Mouse (Mus musculus) spleen, postnatal 4 days (tissue): ENCODE data around the gene Mrpl47.
"Not testable (repeated sequence)": the region's sequence is repeated elsewhere in the genome, so short reads cannot be mapped to it uniquely, and the experiment has no call there.

ENCODE experiments used
- DNase-seq, 2 experiments: peaks; one replicate each; pipeline ENCODE4 v3.0.0; 2022; ENCODE audit warnings: low spot score in 2 of 2

The Mrpl47 gene

DNA sequence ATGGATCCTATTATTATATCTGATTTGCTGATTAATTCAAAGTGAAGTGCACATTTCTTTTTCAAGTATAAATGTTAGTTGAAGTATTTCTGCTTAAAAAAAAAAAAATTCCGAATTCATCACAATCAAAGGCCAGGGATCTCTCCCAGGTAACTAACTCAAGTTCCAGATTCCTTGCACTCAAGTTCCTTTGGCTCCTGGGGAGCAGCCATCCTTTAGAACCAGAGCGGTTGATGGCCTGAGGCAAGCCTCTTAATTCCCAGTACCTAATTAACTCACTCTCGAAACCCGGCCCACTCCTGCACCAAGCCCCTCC lies 29.4 kb downstream of the Mrpl47 start:
- no peak for DNase-seq

DNA sequence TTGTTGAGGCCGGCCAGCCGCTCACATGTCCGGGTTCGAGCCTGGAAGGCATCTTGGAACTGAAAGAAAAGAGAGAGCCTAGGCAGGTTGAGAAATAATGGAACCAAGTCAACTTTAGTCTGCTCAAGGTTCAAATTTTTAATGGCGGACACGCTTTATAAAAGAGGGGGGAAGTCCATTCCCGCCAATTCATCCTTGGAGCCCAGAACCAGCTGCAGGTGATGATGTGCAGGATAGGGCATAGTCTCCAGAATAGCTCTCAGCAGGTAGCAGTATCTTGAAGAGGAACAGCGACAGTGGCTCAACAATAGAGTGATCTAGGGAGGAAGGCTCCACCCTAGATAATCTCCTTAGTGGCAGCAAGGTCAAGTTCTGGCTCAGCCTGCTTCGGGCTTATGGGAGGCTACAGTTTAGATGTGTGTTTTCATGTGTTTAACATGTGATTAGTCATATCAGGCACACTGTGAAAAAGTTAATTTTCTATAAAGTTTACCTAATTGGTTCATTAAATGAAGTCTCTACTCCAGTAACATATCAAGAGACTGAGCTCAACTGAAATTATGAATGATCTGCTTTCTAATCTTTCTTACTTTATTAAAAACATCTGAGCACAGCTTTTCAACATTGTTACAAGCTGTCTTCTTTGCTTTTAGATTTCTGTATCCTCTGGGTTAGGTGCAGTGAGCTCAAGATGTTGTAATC lies 31.6 kb downstream of the Mrpl47 start, which contains the start of gene Actl6a:
Actl6a (plus strand) TSS at position 652 of the 702 bp plus-strand sequence.
- DNase-seq, result not testable (repeated sequence)

DNA sequence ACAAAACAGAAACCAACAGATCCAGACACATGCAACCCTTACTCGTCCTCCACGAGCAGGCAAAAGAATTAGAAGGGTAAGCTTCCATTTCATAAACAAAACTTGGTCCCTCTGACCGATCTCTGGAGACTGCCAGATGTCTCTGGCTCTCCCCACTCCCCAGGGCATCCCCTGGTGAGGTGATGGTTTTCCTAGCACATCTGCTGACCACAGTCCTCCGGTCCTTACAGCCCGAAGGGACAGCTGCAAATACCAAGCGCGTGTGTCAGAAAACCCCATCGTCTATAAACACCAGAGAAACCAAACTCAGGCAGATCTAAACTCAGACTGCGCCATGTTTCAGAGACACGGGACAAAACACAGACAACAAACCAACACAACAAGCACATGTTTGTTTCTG lies 32.8 kb downstream of the Mrpl47 start:
- DNase-seq, result not testable (repeated sequence)

DNA sequence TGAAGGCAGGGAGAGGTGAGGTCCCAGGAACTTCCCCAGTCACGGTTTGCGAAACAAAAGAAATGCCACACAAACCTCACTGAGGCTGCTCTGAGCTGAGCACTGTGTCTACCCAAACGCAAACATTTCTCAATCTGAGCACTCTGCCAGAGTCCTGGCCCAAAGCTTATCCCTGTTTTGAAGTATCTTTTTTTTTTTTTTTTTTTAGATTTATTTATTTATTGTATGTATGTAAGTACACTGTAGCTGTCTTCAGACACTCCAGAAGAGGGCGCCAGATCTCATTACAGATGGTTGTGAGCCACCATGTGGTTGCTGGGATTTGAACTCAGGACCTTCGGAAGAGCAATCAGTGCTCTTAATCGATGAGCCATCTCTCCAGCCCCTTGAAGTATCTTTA lies 33.4 kb downstream of the Mrpl47 start:
- not testable (repeated sequence) for DNase-seq

DNA sequence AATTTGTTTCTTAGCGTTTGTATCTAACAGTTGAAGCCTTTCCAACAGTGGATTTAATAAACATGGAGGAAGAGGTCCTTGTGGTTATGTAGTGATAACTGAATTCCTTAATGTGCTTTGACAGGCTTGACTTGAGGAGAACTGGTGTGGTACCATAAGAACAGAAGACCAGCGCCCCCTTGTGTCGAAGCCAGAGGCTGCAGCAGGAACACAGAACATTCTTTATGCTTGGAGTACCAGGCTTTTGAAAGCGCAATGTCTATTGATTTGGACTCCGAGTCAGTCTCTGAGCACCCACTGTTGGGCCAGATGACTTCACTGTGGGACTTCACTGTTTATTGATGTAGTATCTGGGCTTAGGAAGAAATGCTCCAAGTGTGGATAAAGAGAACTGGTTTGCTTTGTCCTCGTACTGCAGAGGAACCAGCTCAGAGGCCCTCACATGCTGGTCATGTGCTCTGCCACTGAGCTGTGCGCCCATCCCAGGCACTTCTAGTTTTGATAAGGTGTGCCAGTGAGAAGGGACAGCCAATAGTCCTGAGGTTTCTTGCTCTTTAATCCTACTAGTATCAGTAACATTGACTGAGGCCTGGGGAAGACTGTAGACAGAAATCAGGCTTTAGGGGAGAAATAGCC lies 39.1 kb downstream of the Mrpl47 start:
- DNase-seq, result peak; percentile 83 to 94

DNA sequence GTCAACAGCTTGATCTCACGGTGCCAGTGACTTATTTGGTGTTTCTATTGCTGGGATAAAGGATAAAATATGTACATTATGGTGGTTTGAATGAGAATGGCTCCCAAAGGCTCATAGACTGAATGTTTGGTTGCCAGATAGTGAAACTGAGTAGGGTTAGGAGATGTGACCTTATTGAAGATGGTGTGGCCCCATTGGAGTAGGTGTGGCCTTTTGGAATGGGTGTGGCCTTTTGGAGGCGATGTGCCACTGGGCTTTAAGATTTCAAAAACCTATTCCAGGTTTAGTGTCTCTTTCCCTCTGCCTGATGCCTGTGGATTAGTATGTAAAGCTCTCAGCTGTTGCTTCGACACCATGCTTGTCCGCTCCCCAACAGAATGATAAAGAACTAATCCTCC lies 41.8 kb downstream of the Mrpl47 start:
- no peak for DNase-seq

DNA sequence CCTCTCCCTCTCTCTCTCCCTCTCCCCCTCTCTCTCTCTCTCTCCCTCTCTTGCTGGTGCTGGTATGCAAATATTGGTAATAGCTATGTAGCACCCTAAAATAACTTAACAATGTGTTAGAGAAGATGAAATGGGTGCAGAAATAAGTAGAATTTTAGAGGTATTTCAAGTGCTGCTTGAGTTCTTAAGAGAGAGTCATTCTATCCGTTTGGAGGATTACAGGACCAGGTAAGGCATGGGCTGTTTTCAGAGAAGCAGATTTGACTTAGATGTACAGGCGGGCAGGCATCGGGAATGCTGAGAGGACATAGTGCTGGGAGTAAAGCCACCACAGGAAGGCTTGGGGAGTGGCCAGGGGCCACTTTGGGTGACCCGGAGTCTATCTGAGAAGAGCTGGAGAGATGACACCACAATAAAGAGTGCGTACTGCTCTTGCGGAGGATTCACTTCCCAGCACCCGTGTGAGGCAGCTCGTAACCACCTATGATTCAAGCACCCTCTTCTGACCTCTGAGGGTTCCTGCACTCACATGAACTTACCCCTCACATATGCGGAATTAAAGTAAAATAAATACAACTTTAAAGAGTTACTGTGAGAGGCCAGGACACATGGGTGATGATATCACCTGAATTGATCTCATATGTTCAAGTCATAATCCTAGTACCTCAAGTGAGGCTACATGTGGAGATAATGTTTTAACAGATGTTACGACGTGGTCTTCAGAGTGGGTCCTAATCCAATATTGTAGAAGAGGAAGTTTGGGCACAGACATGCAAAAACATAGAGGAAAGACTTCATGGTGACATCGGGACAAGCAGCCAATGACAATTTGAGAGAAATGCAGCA lies 42.4 kb downstream of the Mrpl47 start:
- no peak for DNase-seq

DNA sequence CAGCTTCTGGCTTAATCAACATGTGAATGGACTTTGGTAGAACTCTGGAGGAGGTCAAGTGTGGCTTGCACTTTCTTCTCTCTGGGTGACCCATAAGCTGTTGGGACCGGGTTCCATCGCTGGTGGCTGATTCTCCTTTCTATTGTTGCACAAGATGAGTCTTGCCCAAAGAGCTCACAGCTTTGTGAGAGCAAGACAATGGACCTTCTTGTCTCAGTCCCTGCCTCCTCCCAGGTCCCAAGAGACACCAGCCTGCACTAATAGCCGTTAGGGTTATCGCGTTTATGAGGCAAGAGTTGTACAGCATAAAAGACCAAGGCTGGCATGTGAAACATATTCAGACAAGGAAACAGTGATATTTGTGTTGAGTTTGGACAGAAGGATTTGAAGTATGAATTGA lies 43.2 kb downstream of the Mrpl47 start:
- DNase-seq, result no peak

DNA sequence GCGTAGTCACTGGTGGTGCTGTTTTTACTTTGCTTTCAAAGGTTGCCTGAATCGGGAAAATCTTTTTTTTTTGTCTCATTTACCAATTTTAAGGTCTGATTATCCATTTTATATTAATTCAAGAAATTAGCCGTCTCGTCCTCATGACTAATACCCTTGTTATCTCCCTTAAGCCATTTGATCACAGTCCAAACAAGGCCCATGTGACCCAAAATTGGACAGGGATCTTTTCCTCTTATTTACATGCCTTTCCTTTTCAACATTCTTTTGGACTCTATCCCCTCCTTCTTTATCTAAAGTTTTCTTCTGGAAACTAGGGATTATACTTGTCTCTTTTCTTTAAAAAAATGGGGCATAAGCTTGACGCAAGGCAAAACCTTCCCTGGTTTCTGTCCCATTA lies 45.6 kb downstream of the Mrpl47 start:
- DNase-seq, result no peak

DNA sequence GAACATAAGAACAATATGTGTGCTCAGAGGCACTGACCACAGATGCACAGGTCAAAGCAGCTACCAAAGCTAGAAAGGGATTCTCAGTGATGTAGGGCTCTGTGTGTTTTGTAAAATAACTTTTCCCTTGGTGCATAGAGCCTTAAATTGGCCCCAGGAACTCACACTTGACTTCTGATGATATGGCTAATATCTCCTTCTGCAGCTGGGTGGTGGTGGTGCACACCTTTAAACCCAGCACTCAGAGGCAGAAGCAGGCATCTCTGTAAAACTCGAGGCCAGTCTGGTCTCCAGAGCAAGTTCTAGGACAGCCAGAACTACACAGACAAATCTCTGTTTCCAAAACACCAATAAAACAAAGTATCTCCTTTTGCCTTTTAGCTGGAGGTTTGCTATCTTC lies 46.5 kb downstream of the Mrpl47 start:
- DNase-seq, result no peak

DNA sequence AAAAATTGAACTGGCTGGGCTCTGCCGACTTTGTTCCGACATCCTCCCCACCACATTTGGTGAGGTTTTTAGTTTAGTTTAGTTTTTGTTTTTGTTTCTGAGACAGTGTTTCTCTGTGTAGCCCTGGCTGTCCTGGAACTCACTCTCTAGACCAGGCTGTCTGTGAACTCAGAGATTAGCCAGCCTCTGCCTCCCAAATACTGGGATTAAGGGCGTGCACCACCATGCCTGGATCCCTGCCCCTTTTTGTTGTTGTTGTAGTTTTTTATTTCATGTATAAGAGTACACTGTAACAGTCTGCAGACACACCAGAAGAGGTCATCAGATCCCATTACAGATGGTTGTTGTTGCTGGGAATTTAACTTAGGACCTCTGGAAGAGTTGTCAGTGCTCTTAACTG lies 47.4 kb downstream of the Mrpl47 start:
- no peak for DNase-seq

DNA sequence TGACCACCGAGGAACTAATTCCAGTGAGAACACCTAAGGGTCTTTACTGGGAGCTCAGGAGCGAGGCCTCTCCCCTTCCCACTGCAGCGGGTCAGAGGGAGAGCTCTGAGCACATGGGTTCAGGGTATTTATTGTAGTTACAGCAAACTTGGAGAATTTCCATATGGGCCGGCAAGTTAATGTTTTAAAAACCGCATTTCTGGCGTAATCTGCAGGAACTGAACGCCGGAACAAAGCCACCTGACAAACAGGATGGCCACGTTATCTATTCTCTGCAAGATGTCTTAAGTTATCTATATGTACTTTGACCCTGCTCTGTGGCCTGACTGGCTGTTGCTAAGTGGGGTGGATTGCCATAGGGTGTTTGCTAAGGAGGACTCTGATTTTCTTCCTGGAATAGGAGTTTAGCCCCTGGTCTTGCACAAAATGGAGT lies 47.8 kb downstream of the Mrpl47 start:
- no peak for DNase-seq

DNA sequence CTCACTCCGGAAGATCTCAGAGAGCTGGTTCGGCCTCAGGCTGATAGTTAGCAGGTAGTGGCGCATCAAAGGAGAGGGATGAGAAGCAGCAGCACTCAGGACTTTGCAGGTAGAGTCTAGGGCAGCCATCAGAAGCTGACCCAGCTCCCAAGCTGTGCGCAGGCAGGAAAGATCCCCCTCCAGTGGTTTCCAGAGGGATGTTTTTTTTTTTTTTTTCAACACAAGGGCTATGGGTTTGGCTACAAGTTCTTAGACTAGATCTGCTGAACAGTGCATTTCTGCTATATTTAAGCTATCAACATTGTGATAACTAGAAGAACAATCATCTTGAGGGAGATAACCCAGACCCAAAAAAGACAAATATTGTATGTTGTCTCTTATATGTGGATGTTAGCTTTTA lies 50.2 kb downstream of the Mrpl47 start:
- no peak for DNase-seq

DNA sequence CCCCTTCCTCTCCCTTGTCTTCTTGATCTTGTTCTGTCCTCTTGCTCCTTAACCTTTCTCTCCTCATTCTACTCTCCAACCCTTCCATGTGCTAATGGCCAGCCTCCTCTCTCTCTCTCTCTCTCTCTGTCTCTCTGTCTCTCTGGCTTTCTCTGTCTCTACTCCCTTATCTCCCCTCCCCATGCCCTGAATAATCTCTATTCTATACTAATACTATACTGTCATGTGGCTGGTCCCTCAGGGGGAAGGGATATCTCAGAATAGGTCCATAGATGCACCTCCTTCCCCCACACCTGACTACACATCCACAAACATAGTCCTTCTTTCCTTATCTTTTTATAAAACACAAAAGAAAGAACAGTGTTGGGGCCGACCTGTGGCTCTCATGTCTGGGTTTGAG lies 50.9 kb downstream of the Mrpl47 start:
- DNase-seq, result no peak

DNA sequence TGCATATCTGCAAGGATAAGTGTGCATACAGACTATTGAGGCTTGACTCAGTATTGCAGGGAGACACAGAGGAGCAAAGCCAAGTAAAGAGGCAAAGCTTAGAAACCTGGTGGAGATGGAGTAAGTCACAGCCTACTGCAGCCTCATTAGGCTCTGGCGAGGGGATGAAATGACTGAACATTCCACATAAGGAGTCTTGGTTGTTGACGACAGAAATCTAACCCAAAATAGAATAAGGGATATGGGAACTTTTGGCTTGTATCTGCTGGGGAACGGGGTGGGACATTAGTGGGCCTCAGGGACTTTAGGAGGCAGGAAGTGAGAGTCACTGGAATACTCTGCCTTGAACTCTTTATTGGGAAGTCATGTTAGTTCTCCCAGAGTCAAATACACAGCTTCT lies 52.8 kb downstream of the Mrpl47 start:
- no peak for DNase-seq

DNA sequence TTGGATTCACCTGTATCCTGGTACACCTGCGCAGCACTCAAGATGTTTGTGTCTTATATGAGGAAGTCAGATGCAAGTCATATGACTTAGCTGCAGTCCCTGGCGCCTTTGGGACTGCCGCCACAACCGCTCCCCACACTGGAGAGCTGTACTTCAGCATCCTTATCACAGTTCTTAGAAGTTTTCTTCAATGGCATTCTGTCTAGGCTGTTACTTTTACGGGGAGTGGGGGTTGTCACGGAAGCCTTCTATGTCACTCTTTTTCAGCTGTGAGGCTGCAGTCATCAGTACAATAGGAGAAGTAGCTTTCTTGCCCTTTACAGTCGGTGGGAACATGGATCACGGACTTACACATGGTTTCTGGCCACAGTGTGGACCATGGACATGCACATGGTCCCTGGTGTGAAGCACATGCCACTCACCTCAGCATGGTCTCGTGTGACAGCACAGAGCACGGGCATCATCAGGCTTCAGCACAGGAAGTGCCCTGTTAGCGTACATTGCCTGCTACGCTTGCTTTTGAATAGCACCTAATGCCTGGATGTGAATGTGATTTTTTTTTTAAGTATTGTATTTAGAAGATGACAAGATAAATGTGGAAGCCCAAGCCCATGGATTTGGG lies 54.4 kb downstream of the Mrpl47 start:
- no peak for DNase-seq

DNA sequence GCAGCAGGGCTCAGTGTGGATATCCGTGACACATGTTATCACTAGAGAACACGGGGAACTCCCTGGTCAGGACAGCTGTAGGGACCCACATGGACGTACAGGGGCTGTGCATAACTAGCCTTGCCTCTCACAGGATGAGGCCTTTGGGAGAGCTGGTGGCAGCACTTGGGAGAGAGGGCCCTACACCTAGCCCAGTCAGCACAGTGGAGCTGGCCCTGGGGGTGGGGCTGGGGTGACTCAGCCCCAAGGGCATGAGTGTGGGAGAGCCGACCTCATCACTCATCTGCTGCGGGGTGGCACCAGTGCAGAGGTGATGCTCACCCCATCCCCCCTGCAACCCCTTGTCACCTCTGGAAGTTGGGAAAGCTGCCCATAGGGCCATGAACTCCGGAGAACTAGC lies 61.0 kb downstream of the Mrpl47 start:
- no peak for DNase-seq
